Mouse (Mus musculus): ENCODE data around the gene Parva.

Parva gene

GRCm38 (mm10) chr7:112512257-112512656 is 85.0 kb downstream of the Parva start:
- DNase-seq (ENCODE audit: low spot score in 2 of 2) = no peak

DNA sequence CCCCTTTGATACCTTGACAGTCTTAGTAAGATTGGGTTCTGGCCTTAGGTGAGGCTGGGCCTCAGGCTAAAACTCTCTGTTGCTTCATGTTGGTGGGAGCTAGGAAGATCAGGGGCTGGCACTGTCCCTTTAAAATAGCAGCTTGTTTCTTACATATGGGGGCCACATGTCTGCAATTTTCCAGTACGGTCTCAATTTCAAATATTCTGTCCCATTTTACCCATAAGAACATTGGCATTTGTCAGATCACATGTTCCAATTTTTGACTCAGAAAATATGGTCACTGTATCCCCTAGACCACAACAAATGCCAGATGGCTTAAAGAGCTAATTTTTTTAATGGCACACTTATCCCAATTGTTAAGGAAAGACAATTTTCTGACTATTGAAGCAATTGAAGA is 85.6 kb downstream of the Parva start:
- DNase-seq (ENCODE audit: low spot score in 2 of 2) = no peak

DNA sequence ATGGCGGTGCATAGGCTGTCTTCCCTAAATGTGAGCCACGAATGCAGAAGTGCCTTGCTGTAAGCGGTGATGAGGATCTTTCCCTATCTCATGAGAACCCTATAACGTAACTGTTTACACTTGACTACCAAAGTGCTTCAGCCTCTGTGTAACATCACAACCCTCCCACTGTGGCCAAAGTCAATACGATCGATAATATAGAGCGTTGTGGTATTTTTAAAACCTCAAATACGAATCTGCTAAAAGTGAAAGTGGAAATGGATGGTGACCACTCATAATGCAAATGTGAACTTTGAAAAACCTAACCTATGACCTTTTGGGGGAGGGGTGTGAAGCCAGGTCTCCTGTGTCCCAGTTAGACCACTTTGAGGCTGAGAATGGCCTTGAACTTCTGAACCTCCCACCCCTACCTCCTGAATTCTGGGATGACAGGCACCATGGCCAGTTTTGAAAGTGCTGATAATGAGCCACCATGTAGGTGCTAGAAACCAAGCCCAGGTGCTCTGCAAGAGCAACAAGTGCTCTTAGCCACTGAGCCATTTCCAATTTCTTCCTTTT is 87.4 kb downstream of the Parva start:
- DNase-seq (ENCODE audit: low spot score in 2 of 2) = no peak

- DNase-seq (ENCODE audit: low spot score in 2 of 2) = peak; percentile 3 to 39
These were observed 98.2 kb downstream of the Parva start for GRCm38 (mm10) chr7:112525465-112525864.

GRCm38 (mm10) chr7:112526226-112526625 is 98.9 kb downstream of the Parva start:
- no peak for DNase-seq (ENCODE audit: low spot score in 2 of 2)

- DNase-seq (ENCODE audit: low spot score in 2 of 2) = no peak
These were observed 99.9 kb downstream of the Parva start for GRCm38 (mm10) chr7:112527230-112527629.

- no peak for DNase-seq (ENCODE audit: low spot score in 2 of 2)
These were observed 100.8 kb downstream of the Parva start for GRCm38 (mm10) chr7:112528059-112528458.

- no peak for DNase-seq (ENCODE audit: low spot score in 2 of 2)
These were observed 101.5 kb downstream of the Parva start for GRCm38 (mm10) chr7:112528582-112529360.

DNA sequence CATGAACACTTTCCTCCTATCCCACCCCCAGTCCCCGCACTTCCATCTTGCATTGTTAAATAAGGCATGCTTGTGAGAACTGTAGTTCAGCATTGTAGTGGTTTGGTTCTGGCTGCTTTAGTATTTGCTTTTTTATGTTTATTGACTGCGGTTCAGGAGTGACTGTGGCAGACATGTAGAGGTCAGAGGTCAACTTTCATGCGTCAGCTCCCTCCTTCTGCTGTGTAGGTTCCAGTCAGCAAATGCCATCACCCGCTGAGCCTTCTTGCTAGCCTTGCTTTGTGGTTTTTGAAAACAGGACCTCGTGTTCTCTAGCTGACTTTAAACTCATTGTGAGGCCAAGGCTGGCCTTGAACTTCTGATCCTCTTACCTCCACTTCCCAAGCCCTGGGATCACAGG is 103.6 kb downstream of the Parva start:
- no peak for DNase-seq (ENCODE audit: low spot score in 2 of 2)

DNA sequence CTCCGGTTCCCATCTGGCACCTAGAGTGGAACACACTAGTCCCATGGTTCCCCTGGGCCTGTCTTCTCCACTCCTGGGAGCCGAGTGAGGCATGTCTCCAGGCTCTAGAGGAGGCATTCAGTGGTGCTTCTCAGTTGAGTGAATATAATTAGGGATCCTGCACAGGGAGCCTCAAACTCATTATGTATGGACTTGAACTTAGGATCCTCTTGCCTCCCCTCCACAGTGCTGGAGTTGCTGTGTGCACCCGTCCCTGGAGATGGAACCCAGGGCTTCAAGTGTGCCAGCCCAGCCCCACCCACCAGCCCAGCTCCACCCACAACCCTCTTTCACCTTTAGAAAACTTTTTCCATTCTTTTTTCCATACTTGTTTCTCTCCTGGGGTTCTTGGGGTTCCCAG is 106.8 kb downstream of the Parva start:
- DNase-seq (ENCODE audit: low spot score in 2 of 2) = no peak

GRCm38 (mm10) chr7:112535408-112535921 is 108.2 kb downstream of the Parva start:
- DNase-seq (ENCODE audit: low spot score in 2 of 2) = peak; percentile 14 to 26

GRCm38 (mm10) chr7:112549136-112549535 is 121.8 kb downstream of the Parva start:
- DNase-seq (ENCODE audit: low spot score in 2 of 2) = no peak

- DNase-seq (ENCODE audit: low spot score in 2 of 2) = no peak
These were observed 134.2 kb downstream of the Parva start for GRCm38 (mm10) chr7:112561504-112561903.

DNA sequence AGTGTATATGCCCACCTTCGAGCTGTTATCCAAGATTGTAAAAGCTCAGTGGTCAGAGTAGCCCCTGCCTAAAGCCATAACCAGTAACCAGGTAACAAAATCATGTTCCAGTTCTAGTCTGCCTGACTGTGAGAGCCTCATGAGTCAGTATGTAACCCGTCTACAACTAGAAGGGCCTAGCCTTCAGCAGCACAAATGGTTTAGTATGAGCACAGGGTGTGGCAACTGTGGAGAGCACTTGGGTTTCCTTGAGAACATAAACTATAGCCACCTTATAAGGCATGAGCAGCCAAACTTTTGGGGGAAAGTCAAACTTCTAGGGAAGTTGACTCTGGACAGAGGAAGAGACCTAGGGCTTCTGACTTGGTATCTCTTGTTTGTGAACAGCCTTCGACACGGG is 139.7 kb downstream of the Parva start:
- no peak for DNase-seq (ENCODE audit: low spot score in 2 of 2)

DNA sequence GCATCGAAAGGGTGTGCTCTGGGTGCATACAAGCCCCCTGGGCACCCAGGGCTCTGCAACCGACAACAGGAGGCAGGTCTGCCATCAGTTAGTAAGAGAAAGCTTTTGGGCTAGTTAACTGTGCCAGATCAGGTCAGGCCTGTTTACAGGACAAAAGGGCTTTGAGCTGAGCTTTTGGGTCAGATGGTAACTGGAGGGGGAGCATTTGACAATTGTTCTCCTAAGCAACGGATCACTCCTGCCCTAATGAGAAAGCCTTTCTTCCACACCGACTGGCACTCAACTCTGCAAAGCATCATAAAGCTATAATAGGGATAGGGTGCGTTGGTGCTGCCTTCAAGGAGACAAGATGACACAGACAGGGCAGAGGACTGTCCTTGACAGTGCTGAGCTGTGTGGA is 141.7 kb downstream of the Parva start:
- DNase-seq (ENCODE audit: low spot score in 2 of 2) = no peak

DNA sequence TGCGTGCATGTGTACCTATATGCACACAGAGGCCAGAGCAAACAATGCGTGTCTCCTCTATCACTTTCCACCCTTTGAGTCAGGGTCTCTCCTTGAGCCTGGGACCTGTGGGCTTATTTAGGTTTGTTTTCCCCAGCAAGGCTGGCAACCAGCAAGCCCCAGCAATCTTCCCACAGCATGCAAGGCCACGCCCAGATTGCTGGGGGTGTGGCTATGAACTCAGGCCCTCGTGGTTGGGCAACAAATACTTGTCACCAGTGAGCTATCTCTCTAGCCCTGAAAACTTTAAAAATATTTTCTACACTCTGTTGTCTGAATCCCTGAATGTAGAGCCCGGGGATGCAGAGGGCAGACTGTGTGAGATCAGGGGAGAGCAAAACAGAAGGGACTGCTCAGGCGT is 154.3 kb downstream of the Parva start:
- DNase-seq (ENCODE audit: low spot score in 2 of 2) = no peak

DNA sequence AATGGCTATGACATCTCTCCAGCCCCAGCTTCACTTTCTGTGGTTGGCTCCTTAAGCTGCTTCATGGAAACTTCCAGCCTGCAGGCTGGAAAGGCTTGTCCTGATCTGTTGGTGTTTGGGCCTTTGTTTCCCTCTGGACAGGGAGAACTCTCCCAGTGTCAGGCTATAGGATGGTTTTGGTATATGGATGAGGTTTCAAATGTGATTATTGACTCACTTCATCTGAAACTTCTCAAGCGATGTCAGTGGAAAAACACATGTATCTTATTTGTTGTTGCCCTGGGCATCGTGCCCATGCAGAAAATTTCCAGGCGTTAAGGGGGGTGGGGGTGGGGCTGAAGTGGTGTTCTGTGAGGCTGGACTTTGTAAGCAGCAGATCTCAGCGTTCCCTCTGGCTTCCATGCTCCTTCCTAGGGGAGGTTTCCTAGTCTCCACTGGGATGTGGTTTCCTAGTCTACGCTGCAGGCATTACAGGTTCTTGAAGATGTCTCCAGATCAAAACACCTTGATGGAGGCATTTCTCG is 155.6 kb downstream of the Parva start:
- DNase-seq (ENCODE audit: low spot score in 2 of 2) = no peak

GRCm38 (mm10) chr7:112587449-112587848 is 160.1 kb downstream of the Parva start:
- no peak for DNase-seq (ENCODE audit: low spot score in 2 of 2)

GRCm38 (mm10) chr7:112589530-112589929 is 162.2 kb downstream of the Parva start:
- DNase-seq (ENCODE audit: low spot score in 2 of 2) = no peak

- no peak for DNase-seq (ENCODE audit: low spot score in 2 of 2)
These were observed 166.3 kb downstream of the Parva start for GRCm38 (mm10) chr7:112593586-112593985.

DNA sequence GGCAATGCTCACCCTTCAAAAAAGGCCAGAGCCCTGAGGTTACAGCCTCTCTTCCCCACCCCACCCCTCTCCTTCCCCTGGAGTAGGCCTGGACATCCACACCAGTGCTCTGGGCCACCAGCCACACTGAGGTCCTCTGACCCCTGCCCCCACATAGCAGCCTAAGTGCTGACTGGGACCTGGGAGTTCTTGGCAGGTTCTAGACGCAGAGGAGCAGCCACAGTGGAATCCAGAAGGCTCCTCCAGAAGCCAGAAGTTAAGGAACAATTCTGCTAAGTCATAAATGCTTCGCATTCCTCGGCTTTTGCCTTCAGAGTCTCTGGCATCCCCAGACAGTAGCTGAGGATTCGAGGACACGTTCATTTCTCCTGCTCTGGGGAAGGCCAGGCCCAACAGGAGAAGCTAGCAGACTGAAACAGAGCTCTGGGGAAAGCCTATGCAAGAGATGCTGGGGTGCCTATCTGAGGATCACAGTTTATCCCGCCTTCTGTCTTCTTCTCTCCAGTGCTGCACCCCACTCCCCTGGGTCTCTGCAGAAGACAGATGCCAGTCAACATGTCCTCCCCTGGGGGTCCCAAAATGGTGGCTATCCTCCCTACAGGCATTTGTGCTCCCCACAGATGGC is 168.0 kb downstream of the Parva start:
- DNase-seq (ENCODE audit: low spot score in 2 of 2) = no peak

DNA sequence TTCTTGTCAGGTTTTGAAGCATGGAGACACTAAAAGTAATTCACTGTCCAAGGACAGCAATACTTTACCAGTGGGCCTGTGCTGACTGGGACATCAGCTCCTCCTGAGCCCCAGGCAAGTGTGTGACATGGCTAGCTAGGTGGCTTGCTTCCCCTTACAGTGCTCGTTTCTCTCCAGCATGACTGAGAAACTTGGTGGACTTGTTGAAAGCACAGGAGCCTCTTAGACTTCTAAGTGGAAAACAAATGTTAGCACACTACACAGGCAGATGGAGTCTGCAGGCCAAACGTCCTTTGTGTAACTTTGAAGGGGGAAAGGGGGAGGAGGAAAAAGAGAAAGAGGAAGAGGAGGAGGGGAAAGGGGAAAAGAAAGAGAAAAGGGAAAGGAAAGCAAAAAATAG is 172.3 kb downstream of the Parva start:
- DNase-seq (ENCODE audit: low spot score in 2 of 2) = no peak

DNA sequence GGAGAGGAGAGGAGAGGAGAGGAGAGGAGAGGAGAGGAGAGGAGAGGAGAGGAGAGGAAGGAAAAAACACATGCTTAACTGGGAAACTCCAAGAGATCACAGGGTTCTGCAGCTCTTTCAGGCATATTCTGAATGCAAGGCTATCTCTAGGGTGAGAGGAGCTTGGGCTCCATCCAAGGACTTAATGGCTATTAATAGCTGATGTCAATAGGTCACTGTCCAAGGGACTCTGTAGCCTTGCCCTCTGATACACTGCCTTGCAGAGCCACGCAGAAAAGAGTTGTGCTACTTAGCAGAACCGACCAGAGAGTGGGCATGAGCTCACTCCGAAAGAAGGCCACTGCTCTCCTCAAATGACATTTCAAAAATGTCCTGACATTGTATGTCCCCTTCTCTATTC is 172.9 kb downstream of the Parva start:
- no peak for DNase-seq (ENCODE audit: low spot score in 2 of 2)

Measured in left cerebral cortex, adult 9 months (tissue).